Mouse (Mus musculus) erythroid progenitor cell, adult 5-6 weeks (primary cell): ENCODE results near the gene Macrod2. TPM values are rescaled to one million over a fixed set of nuclear protein-coding genes. Genes with fewer than 3 reads are reported as not detected.

Experiments used
- ATAC-seq: replicated peaks from 2 replicates; pipeline ENCODE4 v1.8.0; 2016; ENCODE audit warnings: moderate number of reproducible peaks, mild to moderate bottlenecking, moderate TSS enrichment, inconsistent platforms; ENCODE audit not compliant: poor library complexity, low FRiP score, severe bottlenecking
- total RNA-seq, 2 experiments: library from RNA; stranded (forward) in 1 of 2; stranded (reverse) in 1 of 2; fragments of 150-400 nt in 1 of 2; fragments of 186-747, 209-891 nt in 1 of 2; gene quantifications; 2 replicates each; pipeline versions ENCODE4 v1.2.3 to v1.2.4; 2015 to 2017; ENCODE audit warnings: low replicate concordance in 2 of 2

Gene Macrod2
- total RNA-seq, 2 experiments from 2014 or later: 0.45 to 2.1 TPM

DNA sequence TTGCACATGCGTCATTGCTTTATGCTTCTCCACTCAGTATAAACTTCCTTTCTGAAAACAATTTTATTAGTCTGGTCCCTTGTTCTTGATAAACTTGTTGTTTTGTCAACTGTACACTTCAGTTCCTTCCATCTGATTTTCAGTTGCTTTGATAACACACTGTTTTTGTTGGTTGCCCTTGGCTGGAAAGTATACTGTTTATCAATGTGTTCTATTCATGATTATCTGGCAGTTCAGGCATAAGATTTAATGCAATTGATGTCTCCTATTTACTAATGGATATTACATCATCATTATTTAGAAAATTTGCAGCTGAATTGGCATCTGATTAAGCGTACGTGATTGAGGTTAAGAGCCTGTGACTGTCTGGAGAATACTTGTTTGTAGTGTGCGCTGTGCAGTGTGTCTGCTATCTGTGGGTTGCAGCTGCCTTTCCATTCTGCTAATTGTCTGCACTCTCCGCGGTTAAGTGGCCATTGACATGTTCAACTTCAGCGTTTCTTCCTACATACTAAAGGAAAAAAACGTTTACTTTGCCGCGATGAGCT is 949.0 kb downstream of the Macrod2 start:
- ATAC-seq: no peak

- no peak for ATAC-seq
Observed at GRCm38 (mm10) chr2:141352623-141353022, 957.5 kb downstream of the Macrod2 start.

GRCm38 (mm10) chr2:141388632-141389031 is 993.5 kb downstream of the Macrod2 start:
- no peak for ATAC-seq

DNA sequence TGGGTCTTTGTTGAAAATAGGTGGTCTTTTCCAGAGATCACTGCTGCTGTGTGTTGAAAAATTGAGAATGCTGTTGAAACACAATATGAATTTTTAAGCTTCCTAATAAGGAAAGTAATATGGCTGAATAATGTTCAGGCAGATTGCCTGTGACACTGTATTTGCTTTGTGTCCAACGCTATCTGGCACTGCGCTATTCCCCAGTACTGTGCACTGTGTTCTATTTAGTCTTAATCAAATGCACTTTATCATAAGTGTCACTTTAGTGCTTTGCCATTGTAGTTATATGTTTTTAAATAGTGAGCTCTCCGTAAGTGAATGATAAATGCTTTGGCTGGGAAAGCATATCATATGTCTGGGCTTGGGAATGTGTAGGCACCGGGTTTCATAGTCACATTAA is 996.1 kb downstream of the Macrod2 start:
- no peak for ATAC-seq

- ATAC-seq: no peak
Observed at GRCm38 (mm10) chr2:141394806-141395205, 999.7 kb downstream of the Macrod2 start.

DNA sequence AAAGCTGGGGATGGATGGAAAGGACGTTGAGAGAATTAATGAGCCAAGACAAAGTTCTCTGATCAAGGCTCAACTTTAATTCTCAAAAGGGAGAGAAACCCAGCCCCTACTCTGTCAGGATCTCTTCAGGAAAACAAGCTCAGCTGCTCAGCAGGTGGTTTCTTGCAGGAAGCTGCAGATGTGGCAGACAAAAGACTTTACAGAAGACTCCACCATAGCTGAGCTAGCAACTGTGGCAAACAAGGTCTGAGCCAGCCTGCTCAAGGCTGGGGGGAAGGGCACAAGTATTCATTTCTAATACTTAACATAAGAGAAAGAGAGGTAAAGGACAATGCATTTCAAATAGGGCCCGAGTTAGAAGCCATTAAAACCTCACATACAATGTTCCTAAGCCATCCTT is 1013.7 kb downstream of the Macrod2 start:
- no peak for ATAC-seq

GRCm38 (mm10) chr2:141416436-141416835 is 1021.3 kb downstream of the Macrod2 start:
- ATAC-seq: no peak

GRCm38 (mm10) chr2:141416855-141417544 is 1021.9 kb downstream of the Macrod2 start:
- ATAC-seq: no peak

DNA sequence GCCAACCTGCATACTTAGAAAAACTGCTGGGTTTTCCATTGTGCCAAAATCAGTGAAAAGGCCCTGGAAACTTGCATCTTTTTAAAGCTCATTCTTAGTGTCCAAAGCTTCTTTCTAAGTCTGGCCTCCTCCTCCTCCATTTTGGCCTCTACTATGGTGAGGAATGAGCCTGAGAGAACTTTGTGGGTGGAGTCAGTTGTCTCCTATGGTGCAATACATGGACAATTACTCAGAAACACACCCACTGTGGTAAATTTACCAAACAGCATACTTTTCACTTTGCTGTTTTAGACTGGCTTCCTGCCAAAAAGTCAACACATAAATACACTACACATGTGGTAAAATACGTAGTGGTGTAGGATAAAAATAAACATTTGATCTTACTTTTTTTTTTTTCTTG is 1024.7 kb downstream of the Macrod2 start:
- ATAC-seq: no peak

DNA sequence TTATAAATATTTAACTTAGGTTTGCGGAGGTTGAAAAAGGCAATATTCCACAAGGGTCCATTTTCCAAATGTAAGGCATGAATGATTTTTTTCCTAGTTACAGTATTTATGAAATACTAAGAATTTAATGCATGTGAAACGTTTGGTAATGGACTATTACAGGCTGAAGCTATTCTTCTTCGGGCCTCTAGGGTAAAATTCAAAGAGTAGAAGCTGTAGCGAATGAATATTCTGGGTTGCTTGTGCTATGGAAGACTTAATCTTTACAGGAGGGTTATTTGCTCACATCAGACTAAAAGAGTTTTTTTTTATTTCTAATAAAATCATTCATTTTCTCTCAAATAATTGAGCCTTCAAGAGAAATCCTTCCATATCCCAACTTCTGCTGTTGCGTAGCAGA is 1039.0 kb downstream of the Macrod2 start:
- ATAC-seq: no peak

DNA sequence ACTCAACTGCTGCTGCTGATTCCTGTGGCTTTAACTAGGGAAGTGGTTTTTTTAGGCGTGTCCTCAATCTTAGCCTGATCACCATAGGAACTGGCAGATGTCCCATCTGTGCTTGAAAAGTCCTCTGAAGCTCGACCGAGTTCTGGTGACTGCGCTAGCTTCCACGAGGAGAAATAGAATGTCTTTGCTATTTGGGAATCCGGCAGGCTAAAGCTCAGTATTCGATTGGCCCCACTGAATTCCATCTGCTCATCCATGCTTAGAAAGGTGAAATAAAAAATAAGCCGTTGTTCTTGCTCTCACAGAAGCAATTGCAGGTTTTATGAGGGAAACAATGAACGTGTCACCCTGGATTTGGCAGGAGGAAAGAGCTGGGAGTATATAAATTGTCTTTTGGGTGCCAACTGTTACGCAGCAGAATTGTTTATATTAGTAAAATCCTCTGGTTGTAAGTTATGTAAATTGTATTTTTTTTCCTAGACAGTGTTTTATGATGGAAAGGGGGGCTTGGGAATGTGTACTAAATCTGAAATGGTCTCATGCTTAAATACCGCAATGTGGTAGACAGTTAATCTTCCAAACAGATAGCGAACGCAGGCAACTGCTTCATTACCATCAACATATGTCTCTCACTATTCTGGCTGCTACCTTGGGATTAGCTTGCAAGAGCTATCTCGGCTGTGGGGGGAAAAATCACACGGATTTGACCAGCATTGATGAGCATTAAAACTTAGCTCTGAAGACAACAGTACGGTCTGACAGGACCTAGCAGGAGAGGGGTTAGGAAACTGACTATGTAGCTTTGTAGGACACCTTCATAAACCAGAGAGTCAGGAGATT is 1039.8 kb downstream of the Macrod2 start:
- no peak for ATAC-seq

DNA sequence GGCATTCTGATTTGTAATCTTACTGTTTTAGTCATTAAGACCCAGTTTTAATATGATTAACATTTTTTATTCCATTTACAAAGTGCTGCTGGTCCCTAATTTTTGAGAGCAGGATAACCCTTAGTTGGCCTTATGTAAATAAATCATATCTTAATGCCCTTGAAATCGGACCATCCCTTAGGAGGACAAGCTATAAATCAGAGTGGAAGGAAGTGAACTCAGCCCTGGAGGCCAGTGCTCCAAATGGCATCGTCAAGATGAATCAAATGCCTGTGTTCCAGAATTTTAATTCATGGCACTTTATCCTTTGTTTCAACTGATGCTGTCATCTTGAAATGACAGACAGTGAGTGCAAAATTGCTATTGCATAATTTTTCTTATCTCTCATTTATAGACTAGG is 1046.8 kb downstream of the Macrod2 start:
- ATAC-seq: no peak

DNA sequence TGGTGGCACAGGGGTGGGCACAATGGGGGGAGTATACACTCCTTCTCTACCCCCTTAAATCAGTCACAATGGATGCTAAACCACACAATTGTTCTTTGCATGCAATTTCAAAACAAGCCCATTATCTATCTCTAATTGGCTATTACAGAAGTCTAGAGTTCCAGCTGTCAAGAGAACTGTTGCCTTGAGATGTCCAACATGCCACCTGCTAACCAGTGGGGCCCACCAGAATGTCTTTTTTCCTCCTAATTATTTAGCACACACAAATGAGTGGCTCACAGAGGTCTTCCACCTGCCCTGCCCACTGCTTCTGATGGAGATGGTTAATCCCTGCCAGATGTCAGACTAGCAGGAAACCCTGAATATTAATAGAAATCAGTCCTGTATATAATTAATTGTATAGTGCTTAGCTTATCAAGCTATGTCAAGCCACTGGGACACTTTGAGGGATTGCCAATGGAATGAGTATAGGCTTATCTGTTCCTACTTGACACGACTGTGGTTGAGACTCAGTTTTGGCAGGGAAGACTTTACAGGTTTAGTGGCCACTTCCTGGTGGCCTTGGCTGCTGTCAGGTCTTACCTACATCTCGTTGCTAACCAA is 1054.1 kb downstream of the Macrod2 start:
- ATAC-seq: no peak

- ATAC-seq: no peak
Observed at GRCm38 (mm10) chr2:141463946-141464345, 1068.8 kb downstream of the Macrod2 start.

GRCm38 (mm10) chr2:141472791-141473190 is 1077.7 kb downstream of the Macrod2 start:
- ATAC-seq: no peak

DNA sequence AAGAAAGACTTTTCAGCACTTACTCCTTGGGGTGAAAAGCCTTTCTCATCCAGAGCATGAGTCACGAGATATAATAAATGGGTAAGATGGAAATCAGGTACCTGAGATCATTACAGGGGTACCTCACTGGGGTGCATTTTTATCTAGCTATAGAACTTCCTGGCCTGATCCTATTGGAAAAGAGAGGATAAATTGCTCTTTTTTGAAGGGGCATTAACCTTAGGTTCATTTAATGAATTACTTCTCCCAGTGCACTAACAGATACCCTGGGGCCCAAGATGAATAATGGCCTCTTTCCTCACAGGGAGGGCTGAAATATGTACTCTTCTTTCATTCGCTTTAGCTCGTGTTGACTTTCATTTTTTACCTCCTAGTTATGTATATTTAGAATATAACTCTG is 1082.5 kb downstream of the Macrod2 start:
- ATAC-seq: no peak

- ATAC-seq: no peak
Observed at GRCm38 (mm10) chr2:141490518-141490917, 1095.4 kb downstream of the Macrod2 start.

- ATAC-seq: no peak
Observed at GRCm38 (mm10) chr2:141505451-141505850, 1110.3 kb downstream of the Macrod2 start.

GRCm38 (mm10) chr2:141507929-141508897 is 1113.1 kb downstream of the Macrod2 start:
- no peak for ATAC-seq
